Mouse (Mus musculus) midbrain, postnatal 0 days (tissue): ENCODE results near the gene Traf2. TPM values are rescaled to one million over a fixed set of nuclear protein-coding genes. Genes with fewer than 3 reads are reported as not detected.

ENCODE experiments used
- ATAC-seq: fragments of 200-750 bp; cut with Nextera tagmentation; 2 replicates; pipeline ENCODE4 v1.8.0; 2017; ENCODE audit warnings: moderate number of reproducible peaks, mild to moderate bottlenecking, moderate TSS enrichment, moderate library complexity; ENCODE audit not compliant: low FRiP score
- DNase-seq: peaks from one replicate; pipeline ENCODE4 v3.0.0-alpha.2; 2015; ENCODE audit warnings: low spot score
- H3K27ac ChIP-seq: fragments of 300-500 bp; sonication (generic); 2 replicates; pipeline ENCODE4 v1.5.1; 2014; ENCODE audit warnings: low read depth, mild to moderate bottlenecking, low read length, mixed read lengths
- H3K27me3 ChIP-seq: fragments of 300-500 bp; sonication (generic); 2 replicates; pipeline ENCODE4 v1.6.1; 2014; ENCODE audit warnings: low read length, control low read depth, mixed read lengths; ENCODE audit not compliant: insufficient read depth
- H3K36me3 ChIP-seq: fragments of 300-500 bp; sonication (generic); 2 replicates; pipeline ENCODE4 v1.6.1; 2014; ENCODE audit warnings: low read length, control low read depth, mixed read lengths; ENCODE audit not compliant: insufficient read depth
- H3K4me1 ChIP-seq: fragments of 300-500 bp; sonication (generic); 2 replicates; pipeline ENCODE4 v1.6.1; 2014; ENCODE audit warnings: mild to moderate bottlenecking, control low read depth, antibody characterized with exemption, low read length, mixed read lengths; ENCODE audit not compliant: insufficient read depth
- H3K4me2 ChIP-seq: fragments of 300-500 bp; sonication (generic); 2 replicates; pipeline ENCODE4 v1.6.1; 2014; ENCODE audit warnings: low read depth, mild to moderate bottlenecking, low read length, mixed read lengths; ENCODE audit not compliant: poor library complexity, severe bottlenecking
- H3K4me3 ChIP-seq: fragments of 300-500 bp; sonication (generic); 2 replicates; pipeline ENCODE4 v1.5.1; 2014; ENCODE audit warnings: low read depth, mild to moderate bottlenecking, low read length, moderate library complexity
- H3K9ac ChIP-seq: fragments of 300-500 bp; sonication (generic); replicated peaks from 2 replicates; pipeline ENCODE4 v1.6.1; 2014; ENCODE audit warnings: mild to moderate bottlenecking, low read length, moderate library complexity, mixed read lengths; ENCODE audit not compliant: poor library complexity, severe bottlenecking
- H3K9me3 ChIP-seq: fragments of 300-500 bp; sonication (generic); 2 replicates; pipeline ENCODE4 v1.6.1; 2016; ENCODE audit warnings: low read length, control low read depth
- CTCF ChIP-seq: IDR thresholded peaks from 2 replicates; pipeline ENCODE4 v1.5.1; 2016; ENCODE audit warnings: antibody characterized with exemption, mild to moderate bottlenecking
- WGBS: fragments of 180-500 bp; shearing (Covaris S2); extraction: QIAGEN DNeasy Blood & Tissue Kit; methylation state at CpG from one replicate; pipeline ENCODE4 v1.1.7; 2014; 5-methylcytosine and 5-hydroxymethylcytosine counted together
- polyA plus RNA-seq: library from polyadenylated mRNA; unstranded; fragments of >200 nt; fragmentation: Nextera tagmentation; extraction: Ambion mirVana; gene quantifications from 2 replicates; pipeline ENCODE4 v1.2.1, GENCODE M21; 2015
- total RNA-seq: library from RNA; depleted of rRNA; stranded (reverse); fragments of >200 nt; gene quantifications from 2 replicates; pipeline ENCODE4 v1.2.3, GENCODE M21; 2014

Traf2 gene
- total and polyA plus RNA-seq, 2 experiments from 2014 or later = 5.5 to 7.0 TPM

DNA sequence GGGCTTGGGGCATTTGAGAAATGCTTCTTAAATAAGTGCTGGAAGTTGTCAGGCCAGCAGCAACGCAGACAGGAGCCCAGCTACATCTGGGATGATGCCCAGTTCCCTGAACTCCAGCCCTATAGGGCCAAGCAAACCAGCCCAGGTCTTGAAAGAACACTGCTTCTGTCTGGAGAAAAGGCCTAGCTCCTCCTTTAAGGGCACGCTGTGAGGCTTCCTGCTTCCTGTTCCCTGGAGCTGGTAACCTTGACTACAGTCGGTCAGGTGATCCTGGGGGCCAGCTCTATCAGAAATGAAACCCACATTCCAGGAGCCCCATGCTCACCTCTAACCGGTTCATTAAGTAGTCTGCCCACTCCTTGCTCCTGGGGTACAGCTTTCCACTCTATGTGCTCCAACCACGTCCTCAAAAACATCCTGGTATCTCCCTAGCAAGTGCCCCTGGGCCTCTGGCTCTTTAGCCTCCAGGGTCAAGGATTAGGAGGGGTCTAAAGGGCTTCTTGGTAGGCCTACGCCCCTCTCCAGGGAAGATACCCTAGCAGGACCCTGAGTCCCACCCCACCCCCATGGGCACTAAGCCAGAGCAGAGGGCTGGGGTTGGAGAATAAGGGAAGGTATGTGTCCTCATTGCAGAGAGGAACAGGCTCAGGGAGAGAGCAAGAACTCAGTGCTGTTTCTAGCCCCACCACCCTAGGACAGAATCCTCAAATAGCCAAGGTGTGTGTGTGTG, 48.7 kb downstream of the Traf2 start:
- no peaks in the 10 kb centered on the region for H3K27me3 ChIP-seq
- no peak for DNase-seq
- 64% methylated on average over 6 of the region's 6 CpGs for WGBS
- H3K4me1 ChIP-seq = peaks cover 11% of the 10 kb centered on the region
- H3K9me3 ChIP-seq = no peaks in the 10 kb centered on the region
- TF ChIP-seq CTCF = no peak
- 0 out of 2 replicates have a peak, but pooled peaks cover 5% of the 10 kb centered on the region for H3K36me3 ChIP-seq
- H3K4me3 ChIP-seq = no peak overlapping the region
- peak overlapping the region; percentile 43; the same call in 1 of the 2 replicates for H3K27ac ChIP-seq
- ATAC-seq = no peak
- H3K4me2 ChIP-seq = no peak overlapping the region
- H3K9ac ChIP-seq = no peak overlapping the region

- H3K27me3 ChIP-seq = no peaks in the 10 kb centered on the region
- H3K9me3 ChIP-seq = no peaks in the 10 kb centered on the region
- H3K4me1 ChIP-seq = peaks cover 4% of the 10 kb centered on the region; the same call in 1 of the 2 replicates
- WGBS = 41% methylated on average over 4 of the region's 4 CpGs
- ATAC-seq (no peak), DNase-seq (peak; percentile 50)
- no peak overlapping the region for H3K4me2 ChIP-seq
- H3K36me3 ChIP-seq = no peaks in the 10 kb centered on the region
- no peak overlapping the region for H3K4me3 ChIP-seq
- no peak overlapping the region for H3K27ac ChIP-seq
- peak; percentile 71 for TF ChIP-seq CTCF
- H3K9ac ChIP-seq = no peak overlapping the region
Measured at GRCm38 (mm10) chr2:25496462-25496861, 50.3 kb downstream of the Traf2 start.

- ATAC-seq (no peak), DNase-seq (no peak)
- no peaks in the 10 kb centered on the region for H3K36me3 ChIP-seq
- no peak within 1 kb of the TSS for H3K4me3 ChIP-seq
- H3K9me3 ChIP-seq = no peaks in the 10 kb centered on the region
- TF ChIP-seq CTCF = no peak
- no peaks in the 10 kb centered on the region for H3K27me3 ChIP-seq
- H3K27ac ChIP-seq = no peak within 1 kb of the TSS
- H3K4me1 ChIP-seq = no peaks in the 10 kb centered on the region; the same call in 1 of the 2 replicates
- WGBS = 88% methylated on average over 5 of the region's 5 CpGs
- no peak within 1 kb of the TSS for H3K9ac ChIP-seq
- H3K4me2 ChIP-seq = no peak within 1 kb of the TSS
Measured at GRCm38 (mm10) chr2:25493476-25493961, 53.2 kb downstream of the Traf2 start, which contains the start of gene Lcn12. Gene Lcn12 (minus strand): TSS chr2:25493911.

DNA sequence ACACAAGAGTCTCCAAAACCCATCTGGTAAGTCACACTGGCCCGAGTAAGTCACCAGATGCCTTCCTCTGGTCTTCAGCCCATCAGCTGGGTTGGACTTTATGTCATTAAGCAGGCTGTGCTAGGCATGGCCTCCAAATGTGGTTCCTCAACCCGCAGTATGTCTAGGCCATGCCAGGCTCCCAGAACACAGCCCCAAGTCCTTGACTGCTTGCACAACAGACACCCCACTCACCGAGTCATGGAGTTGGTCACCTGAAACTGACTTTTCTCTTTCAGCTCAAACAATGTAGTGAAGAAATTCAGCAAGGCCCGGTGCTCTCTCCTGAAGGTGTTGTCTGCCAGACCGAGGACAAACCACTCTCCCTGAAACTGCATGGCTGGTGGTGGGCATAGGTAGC, 53.8 kb downstream of the Traf2 start:
- H3K4me2 ChIP-seq = no peak overlapping the region
- no peaks in the 10 kb centered on the region for H3K9me3 ChIP-seq
- H3K27me3 ChIP-seq = no peaks in the 10 kb centered on the region
- DNase-seq = no peak
- no peaks in the 10 kb centered on the region for H3K36me3 ChIP-seq
- TF ChIP-seq CTCF = no peak
- H3K27ac ChIP-seq = no peak overlapping the region
- ATAC-seq = no peak
- no peak overlapping the region for H3K9ac ChIP-seq
- no peak overlapping the region for H3K4me3 ChIP-seq
- WGBS = 82% methylated on average over 5 of the region's 5 CpGs
- H3K4me1 ChIP-seq = no peaks in the 10 kb centered on the region

GRCm38 (mm10) chr2:25488671-25489068, 58.1 kb downstream of the Traf2 start:
- H3K27ac ChIP-seq = no peak overlapping the region
- H3K36me3 ChIP-seq = no peaks in the 10 kb centered on the region
- no peak for DNase-seq
- no peak overlapping the region for H3K9ac ChIP-seq
- no peak for TF ChIP-seq CTCF
- H3K4me2 ChIP-seq = no peak overlapping the region
- 83% methylated on average over 7 of the region's 7 CpGs for WGBS
- no peak overlapping the region for H3K4me3 ChIP-seq
- ATAC-seq = no peak
- H3K27me3 ChIP-seq = no peaks in the 10 kb centered on the region
- H3K4me1 ChIP-seq = no peaks in the 10 kb centered on the region
- H3K9me3 ChIP-seq = no peaks in the 10 kb centered on the region

- H3K27ac ChIP-seq = no peak overlapping the region
- no peak overlapping the region for H3K4me2 ChIP-seq
- no peaks in the 10 kb centered on the region for H3K9me3 ChIP-seq
- ATAC-seq = no peak
- no peak overlapping the region for H3K4me3 ChIP-seq
- no peak for TF ChIP-seq CTCF
- no peaks in the 10 kb centered on the region for H3K27me3 ChIP-seq
- no peaks in the 10 kb centered on the region for H3K36me3 ChIP-seq
- DNase-seq = no peak
- H3K9ac ChIP-seq = no peak overlapping the region
- WGBS = 84% methylated on average over 6 of the region's 6 CpGs
- H3K4me1 ChIP-seq = no peaks in the 10 kb centered on the region
Measured at GRCm38 (mm10) chr2:25487965-25488670, 58.6 kb downstream of the Traf2 start.
